Mouse (Mus musculus) stomach, adult 2 months (tissue): ENCODE measurements around the gene Uba6. TPM values are rescaled to one million over a fixed set of nuclear protein-coding genes. Genes with fewer than 3 reads are reported as not detected.

Source experiments
- polyA plus RNA-seq: library from polyadenylated mRNA; depleted of rRNA; stranded (reverse); fragments of >200 nt; gene quantifications from 2 replicates; pipeline ENCODE4 v1.2.3, GENCODE M21; 2012; rRNA removed

The Uba6 gene
- 0.11 and 0.16 TPM in 2 replicates for polyA plus RNA-seq

GRCm38 (mm10) chr5:86172449-86173161, at the start of gene Uba6:
TSS of gene Uba6 (minus strand) at chr5:86172803.

GRCm38 (mm10) chr5:86197801-86198200, 25.2 kb upstream of the Uba6 start, which contains the start of gene Gnrhr:
TSS of gene Gnrhr (minus strand) at chr5:86197901.

GRCm38 (mm10) chr5:86071538-86071937, 101.1 kb downstream of the Uba6 start, which contains the start of gene Stap1:
TSS of gene Stap1 (plus strand) at chr5:86071746.

GRCm38 (mm10) chr5:86065101-86065875, 107.3 kb downstream of the Uba6 start, which contains the start of gene Cenpc1:
TSS of gene Cenpc1 (minus strand) at chr5:86065583.

Other genes with a start within 250 kb of the Uba6 start
- 1.1 and 1.3 TPM in 2 replicates for gene Cenpc1, start 107.2 kb downstream of the Uba6 start, polyA plus RNA-seq
- not detected in 2 replicates for gene Stap1, start 101.1 kb downstream of the Uba6 start, polyA plus RNA-seq
- gene Gnrhr, start 25.1 kb upstream of the Uba6 start, polyA plus RNA-seq: not detected in 2 replicates
- gene Tmprss11c, start 116.5 kb upstream of the Uba6 start, polyA plus RNA-seq: not detected in 2 replicates
- gene Tmprss11d, start 200.6 kb upstream of the Uba6 start, polyA plus RNA-seq: 0.18 and 0.21 TPM in 2 replicates